Mouse (Mus musculus): ENCODE results near the gene Ttc13. TPM values are rescaled to one million over a fixed set of nuclear protein-coding genes. Genes with fewer than 3 reads are reported as not detected.

The Ttc13 gene
- polyA plus RNA-seq, 1 experiment: 41.3 TPM

GRCm38 (mm10) chr8:124715736-124716135, 6.0 kb downstream of the Ttc13 start:
- no peak for TF ChIP-seq POLR2A (IDR thresholded peaks at IDR 0.05; ENCODE audit: extremely low read depth, insufficient read depth, low read length)
- no peak for TF ChIP-seq CTCF (IDR thresholded peaks at IDR 0.05; ENCODE audit: extremely low read depth, insufficient read depth, low read length)
- H3K4me1 ChIP-seq (ENCODE audit: control insufficient read depth, insufficient read depth, low read length): peaks cover 3% of the 10 kb centered on the region; the same call in 1 of the 2 replicates
- H3K27ac ChIP-seq (ENCODE audit: insufficient read depth, low read length): no peak overlapping the region
- H3K4me3 ChIP-seq (ENCODE audit: insufficient read depth, low read length): no peak overlapping the region

- TF ChIP-seq POLR2A (IDR thresholded peaks at IDR 0.05; ENCODE audit: extremely low read depth, insufficient read depth, low read length) (no peak), CTCF (IDR thresholded peaks at IDR 0.05; ENCODE audit: extremely low read depth, insufficient read depth, low read length) (no peak)
- no peak overlapping the region for H3K27ac ChIP-seq (ENCODE audit: insufficient read depth, low read length)
- no peak overlapping the region for H3K4me3 ChIP-seq (ENCODE audit: insufficient read depth, low read length)
- no peaks in the 10 kb centered on the region for H3K4me1 ChIP-seq (ENCODE audit: control insufficient read depth, insufficient read depth, low read length)
Observed at GRCm38 (mm10) chr8:124713207-124713606, 8.6 kb downstream of the Ttc13 start.

- Histone ChIP-seq H3K27ac (ENCODE audit: insufficient read depth, low read length) (no peak overlapping the region), H3K4me1 (ENCODE audit: control insufficient read depth, insufficient read depth, low read length) (no peaks in the 10 kb centered on the region)
- no peak for TF ChIP-seq POLR2A (IDR thresholded peaks at IDR 0.05; ENCODE audit: extremely low read depth, insufficient read depth, low read length)
- no peak for TF ChIP-seq CTCF (IDR thresholded peaks at IDR 0.05; ENCODE audit: extremely low read depth, insufficient read depth, low read length)
Observed at GRCm38 (mm10) chr8:124705823-124706222, 16.0 kb downstream of the Ttc13 start.

DNA sequence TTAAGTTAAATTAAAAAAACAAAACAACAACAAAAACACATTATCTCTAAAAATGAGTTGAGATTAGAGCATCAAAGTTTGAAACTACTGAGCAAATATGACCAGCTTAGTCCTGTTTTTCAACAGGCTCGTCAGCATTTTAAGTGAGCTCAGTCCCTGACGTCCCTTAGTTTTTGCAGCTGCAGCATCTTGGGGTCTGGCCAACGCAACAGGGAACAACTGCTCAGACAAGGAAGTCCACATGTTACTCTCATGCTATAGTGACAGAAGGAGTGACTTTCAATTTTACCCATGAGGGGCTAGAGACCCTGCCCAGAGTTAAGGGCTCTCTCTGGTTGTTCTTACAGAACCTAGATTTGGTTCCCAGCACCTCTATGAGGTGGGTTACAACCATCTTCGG, 17.4 kb downstream of the Ttc13 start:
- Histone ChIP-seq H3K27ac (ENCODE audit: insufficient read depth, low read length) (no peak overlapping the region), H3K4me3 (ENCODE audit: insufficient read depth, low read length) (no peak overlapping the region), H3K4me1 (ENCODE audit: control insufficient read depth, insufficient read depth, low read length) (no peaks in the 10 kb centered on the region)
- no peak for TF ChIP-seq POLR2A (IDR thresholded peaks at IDR 0.05; ENCODE audit: extremely low read depth, insufficient read depth, low read length)
- no peak for TF ChIP-seq CTCF (IDR thresholded peaks at IDR 0.05; ENCODE audit: extremely low read depth, insufficient read depth, low read length)

More at GRCm38 (mm10) chr8:124705823-124706222, 16.0 kb downstream of the Ttc13 start:
- H3K4me3 ChIP-seq (ENCODE audit: insufficient read depth, low read length): no peak overlapping the region

GRCm38 (mm10) chr8:124703526-124703925, 18.3 kb downstream of the Ttc13 start:
- H3K4me3 ChIP-seq (ENCODE audit: insufficient read depth, low read length): no peak overlapping the region
- no peak for TF ChIP-seq CTCF (IDR thresholded peaks at IDR 0.05; ENCODE audit: extremely low read depth, insufficient read depth, low read length)
- TF ChIP-seq POLR2A (IDR thresholded peaks at IDR 0.05; ENCODE audit: extremely low read depth, insufficient read depth, low read length): no peak
- H3K27ac ChIP-seq (ENCODE audit: insufficient read depth, low read length): no peak overlapping the region

DNA sequence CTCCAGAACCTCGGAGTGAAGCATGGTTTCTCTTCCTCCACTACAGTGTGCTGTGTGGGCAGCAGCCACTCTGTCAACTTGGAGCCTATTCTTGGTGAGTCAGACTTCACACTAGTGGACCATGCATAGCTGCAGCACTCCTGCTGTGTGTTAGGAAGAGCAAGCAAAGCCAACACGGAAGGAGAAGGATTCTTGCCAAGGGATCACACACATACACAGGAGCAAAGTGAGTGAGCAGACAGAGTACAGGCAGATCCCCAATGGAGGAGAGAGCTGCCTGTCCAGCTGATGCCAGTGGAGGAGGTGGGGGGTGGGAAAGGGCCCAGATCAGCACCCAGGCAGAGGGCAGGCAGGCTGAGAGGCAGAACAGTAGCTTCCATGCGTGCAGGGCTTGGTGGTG, 19.6 kb downstream of the Ttc13 start:
- no peak for TF ChIP-seq POLR2A (IDR thresholded peaks at IDR 0.05; ENCODE audit: extremely low read depth, insufficient read depth, low read length)
- no peak overlapping the region for H3K4me3 ChIP-seq (ENCODE audit: insufficient read depth, low read length)
- no peaks in the 10 kb centered on the region for H3K4me1 ChIP-seq (ENCODE audit: control insufficient read depth, insufficient read depth, low read length)
- H3K27ac ChIP-seq (ENCODE audit: insufficient read depth, low read length): no peak overlapping the region

More at GRCm38 (mm10) chr8:124703526-124703925, 18.3 kb downstream of the Ttc13 start:
- H3K4me1 ChIP-seq (ENCODE audit: control insufficient read depth, insufficient read depth, low read length): no peaks in the 10 kb centered on the region

DNA sequence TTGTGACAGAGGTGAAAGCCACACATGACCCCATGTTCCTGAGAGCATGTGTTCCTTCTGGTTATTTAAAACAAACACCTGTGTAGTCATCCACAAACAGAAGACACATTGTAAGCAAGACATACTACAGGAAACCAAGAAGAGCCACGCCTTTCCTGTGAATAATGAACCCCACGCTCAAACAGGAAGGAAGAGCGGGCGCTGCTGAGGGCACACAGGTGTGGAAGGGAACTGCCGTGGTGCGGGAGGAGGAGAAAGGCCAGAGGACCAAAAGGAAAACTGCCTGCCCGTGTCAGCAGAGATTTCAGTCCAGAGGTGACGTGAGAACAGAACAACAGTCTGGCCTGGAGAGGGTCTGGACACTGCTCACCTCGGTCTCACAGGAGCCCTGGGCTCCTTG, 20.8 kb downstream of the Ttc13 start:
- Histone ChIP-seq H3K4me3 (ENCODE audit: insufficient read depth, low read length) (no peak overlapping the region), H3K4me1 (ENCODE audit: control insufficient read depth, insufficient read depth, low read length) (no peaks in the 10 kb centered on the region), H3K27ac (ENCODE audit: insufficient read depth, low read length) (no peak overlapping the region)
- TF ChIP-seq CTCF (IDR thresholded peaks at IDR 0.05; ENCODE audit: extremely low read depth, insufficient read depth, low read length) (no peak), POLR2A (IDR thresholded peaks at IDR 0.05; ENCODE audit: extremely low read depth, insufficient read depth, low read length) (no peak)

DNA sequence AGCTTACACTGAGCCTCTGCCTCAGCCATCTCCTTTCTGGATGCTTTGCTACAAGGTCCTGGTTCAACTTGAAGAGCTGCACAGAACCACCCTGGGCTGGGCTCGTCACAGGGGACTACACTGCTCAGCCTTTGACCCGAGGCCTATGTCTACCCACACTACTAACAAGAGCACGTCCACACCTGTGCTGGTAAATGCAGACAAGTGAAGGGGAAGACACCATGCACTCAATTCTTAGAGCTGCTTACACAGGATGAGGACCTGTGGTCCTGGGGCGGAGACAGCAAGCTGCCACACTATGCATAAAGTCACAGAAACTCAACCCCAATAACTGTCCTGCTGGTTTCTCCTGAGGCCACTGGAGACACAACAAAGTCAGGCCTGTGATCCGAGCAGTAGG, 21.5 kb downstream of the Ttc13 start:
- Histone ChIP-seq H3K4me3 (ENCODE audit: insufficient read depth, low read length) (no peak overlapping the region), H3K4me1 (ENCODE audit: control insufficient read depth, insufficient read depth, low read length) (no peaks in the 10 kb centered on the region), H3K27ac (ENCODE audit: insufficient read depth, low read length) (no peak overlapping the region)
- TF ChIP-seq CTCF (IDR thresholded peaks at IDR 0.05; ENCODE audit: extremely low read depth, insufficient read depth, low read length) (no peak), POLR2A (IDR thresholded peaks at IDR 0.05; ENCODE audit: extremely low read depth, insufficient read depth, low read length) (no peak)

DNA sequence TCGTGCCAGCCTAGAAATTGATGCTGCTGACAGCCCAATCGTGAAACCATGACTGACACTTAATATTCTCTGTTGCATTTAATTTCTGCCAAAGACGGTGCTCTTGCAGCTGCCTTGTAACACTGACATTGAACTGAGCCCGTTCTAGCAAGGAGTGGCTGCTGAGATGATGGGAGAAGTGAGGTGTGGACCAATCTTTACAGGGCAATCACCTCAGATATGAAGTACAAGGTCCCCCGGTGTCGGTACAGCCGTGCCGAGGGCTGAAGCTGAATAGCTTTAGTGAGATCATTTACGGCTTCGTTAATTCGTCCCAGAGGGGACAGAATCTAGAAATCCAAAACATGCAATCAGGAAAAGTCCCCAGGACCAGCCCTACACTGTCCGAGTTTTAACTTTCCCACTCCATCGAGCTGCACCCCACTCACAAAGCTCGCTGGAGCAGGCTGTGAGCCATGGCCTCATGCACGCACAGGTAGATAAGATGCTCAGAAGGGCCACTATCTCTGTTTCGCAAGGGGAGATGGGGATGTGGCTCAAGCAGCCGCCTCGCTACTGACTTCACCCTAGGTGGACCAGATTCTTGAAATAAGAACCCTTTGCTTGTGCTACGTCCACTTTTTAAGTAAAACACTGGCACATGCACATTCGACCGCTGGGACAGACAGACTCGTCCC, 26.2 kb downstream of the Ttc13 start:
- no peaks in the 10 kb centered on the region for H3K4me1 ChIP-seq (ENCODE audit: control insufficient read depth, insufficient read depth, low read length)
- no peak for TF ChIP-seq POLR2A (IDR thresholded peaks at IDR 0.05; ENCODE audit: extremely low read depth, insufficient read depth, low read length)
- TF ChIP-seq CTCF (IDR thresholded peaks at IDR 0.05; ENCODE audit: extremely low read depth, insufficient read depth, low read length): no peak
- H3K4me3 ChIP-seq (ENCODE audit: insufficient read depth, low read length): no peak overlapping the region
- H3K27ac ChIP-seq (ENCODE audit: insufficient read depth, low read length): no peak overlapping the region

DNA sequence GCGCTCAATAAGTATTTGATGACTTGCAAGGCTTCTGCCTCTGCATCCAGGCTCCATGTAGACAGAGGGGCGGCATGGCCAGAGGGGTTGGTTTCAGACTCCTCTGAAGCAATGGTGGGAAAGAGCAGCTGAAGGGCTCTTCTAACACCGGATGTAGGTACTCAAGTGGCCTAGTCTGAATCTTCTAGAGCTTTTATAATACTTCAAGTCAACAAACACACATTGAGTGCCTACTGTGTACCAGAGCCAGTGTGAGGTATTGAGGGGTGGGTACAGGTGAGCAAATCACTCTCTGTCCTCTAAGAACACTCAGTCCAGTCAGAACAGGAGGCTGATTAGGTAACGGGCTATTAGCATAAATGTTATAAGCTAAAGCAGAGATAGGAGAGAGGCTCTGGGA, 30.1 kb downstream of the Ttc13 start:
- Histone ChIP-seq H3K4me3 (ENCODE audit: insufficient read depth, low read length) (no peak overlapping the region), H3K27ac (ENCODE audit: insufficient read depth, low read length) (no peak overlapping the region), H3K4me1 (ENCODE audit: control insufficient read depth, insufficient read depth, low read length) (no peaks in the 10 kb centered on the region)
- no peak for TF ChIP-seq CTCF (IDR thresholded peaks at IDR 0.05; ENCODE audit: extremely low read depth, insufficient read depth, low read length)
- TF ChIP-seq POLR2A (IDR thresholded peaks at IDR 0.05; ENCODE audit: extremely low read depth, insufficient read depth, low read length): no peak

Data from cortical plate, adult 2 months (tissue).